Mouse (Mus musculus) thymus, postnatal 14 days (tissue): ENCODE measurements around the gene Abi3.

Experiments
- DNase-seq: peaks from one replicate; pipeline ENCODE4 v3.0.0; 2021

The Abi3 gene

DNA sequence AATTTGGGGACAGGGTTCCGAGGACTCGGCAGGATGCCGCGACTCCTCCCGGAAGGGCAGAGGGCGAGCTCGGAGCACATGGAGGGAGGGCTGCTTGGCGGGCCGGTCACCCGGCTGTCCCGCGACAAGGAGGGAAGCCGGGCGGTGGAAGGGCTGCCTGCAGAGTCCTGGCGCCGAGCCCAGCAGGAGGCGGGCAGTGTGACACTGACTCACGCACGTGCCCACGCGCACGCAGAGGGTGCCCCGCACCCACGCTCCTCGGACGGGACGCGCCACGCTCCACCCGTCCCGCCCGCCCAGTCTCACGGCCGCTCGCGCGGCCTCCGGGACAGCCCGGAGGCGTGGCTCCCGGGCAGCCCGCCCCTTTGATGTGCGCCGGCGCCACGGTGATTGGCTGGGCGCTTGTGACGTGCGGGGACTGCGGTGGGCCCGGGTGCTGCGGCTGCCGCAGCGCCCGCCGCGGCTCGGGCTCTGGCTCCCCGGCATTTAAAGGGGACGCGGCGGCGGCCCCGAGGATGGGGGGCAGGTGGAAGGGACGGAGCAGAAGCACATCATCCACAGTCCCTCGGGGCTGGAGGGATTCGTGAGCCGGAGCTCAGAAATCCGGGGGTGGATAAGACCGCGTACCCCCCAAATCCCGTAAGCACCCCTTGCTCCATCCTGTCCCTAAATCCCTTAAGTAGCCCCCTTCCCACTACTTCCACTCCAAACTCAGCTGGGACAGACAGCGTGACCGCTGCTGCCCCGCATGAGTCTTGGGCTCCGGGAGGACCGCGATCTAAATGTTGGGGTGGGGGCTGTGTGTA is 18.0 kb downstream of the Abi3 start, which contains the start of gene Phospho1:
Phospho1 (plus strand) TSS at position 429 of the 806 bp plus-strand sequence.
- peak; percentile 93 for DNase-seq

DNA sequence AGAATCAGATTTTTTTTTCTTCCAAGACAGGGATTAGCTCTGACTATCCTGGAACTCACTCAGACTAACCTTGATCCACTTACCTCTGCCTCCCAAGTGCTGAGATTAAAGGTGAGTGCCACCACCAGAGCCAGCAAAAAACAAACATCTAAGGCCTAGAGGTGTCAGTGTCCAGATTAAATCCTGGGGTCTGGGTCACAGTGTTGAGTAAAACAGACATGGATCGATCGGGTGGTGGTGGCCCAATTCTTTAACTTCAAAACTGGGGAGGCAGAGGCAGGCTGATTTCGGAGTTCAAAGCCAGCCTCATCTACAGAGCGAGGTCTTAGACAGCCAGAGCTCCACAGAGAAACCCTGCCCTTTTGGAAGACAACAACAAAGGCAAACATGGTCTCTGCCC is 19.8 kb downstream of the Abi3 start:
- DNase-seq, result no peak

DNA sequence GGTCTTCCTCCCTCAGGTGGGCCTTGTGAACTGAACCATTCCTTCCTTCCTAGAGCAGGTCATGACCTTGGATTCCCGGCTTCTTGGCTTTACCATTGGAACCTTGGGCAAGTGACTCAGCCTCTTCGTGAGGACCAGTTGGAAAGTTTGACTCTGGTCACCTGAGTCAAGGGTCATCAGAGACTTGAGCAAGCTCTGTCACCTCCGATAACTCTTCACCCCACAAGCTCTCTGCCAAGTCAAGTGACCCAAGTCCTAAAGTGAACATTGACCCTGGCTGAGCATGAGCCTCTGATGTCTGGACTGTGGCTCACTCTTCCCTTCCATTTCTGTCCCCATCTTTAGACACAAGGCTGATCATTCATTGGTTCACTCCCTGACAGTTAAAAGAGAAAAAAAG is 20.8 kb downstream of the Abi3 start:
- no peak for DNase-seq

DNA sequence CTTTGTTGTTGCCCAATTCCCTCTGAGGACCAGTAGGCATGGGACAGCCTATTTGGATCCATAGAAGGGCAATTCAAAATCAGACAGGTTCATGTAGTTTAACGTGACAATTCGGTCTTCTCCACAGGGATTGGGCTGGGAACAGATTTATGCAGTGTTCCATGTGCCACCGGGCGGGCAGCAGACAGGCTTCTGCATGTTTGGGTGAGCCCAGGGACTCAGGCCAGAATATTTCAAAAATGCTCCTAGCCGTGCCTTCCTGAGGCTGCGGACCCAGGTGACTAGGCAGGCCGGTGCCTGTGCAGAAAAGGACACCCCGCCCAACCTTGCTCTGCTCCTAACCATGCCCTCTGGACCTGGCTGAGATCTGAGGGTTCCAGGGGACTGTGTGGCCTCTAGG is 23.1 kb downstream of the Abi3 start:
- DNase-seq, result no peak

DNA sequence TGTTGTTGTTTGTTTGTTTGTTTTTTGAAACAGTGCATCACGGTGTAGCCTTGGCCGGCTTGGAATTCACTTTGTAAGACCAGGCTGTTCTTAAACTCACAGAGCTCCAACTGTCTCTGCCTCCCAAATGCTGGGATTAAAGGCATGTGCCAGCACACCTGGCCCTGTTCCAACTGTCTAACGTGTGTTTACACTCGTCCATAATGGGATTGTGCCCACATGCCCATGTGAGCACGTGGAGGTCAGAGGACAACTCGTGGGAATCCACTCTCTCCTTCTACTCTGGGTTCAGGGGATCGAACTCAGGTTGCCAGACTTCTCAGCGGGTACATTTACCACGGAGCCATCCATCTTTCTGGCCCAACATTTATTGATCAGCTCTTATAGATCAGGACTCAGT is 26.9 kb downstream of the Abi3 start:
- DNase-seq, result no peak

DNA sequence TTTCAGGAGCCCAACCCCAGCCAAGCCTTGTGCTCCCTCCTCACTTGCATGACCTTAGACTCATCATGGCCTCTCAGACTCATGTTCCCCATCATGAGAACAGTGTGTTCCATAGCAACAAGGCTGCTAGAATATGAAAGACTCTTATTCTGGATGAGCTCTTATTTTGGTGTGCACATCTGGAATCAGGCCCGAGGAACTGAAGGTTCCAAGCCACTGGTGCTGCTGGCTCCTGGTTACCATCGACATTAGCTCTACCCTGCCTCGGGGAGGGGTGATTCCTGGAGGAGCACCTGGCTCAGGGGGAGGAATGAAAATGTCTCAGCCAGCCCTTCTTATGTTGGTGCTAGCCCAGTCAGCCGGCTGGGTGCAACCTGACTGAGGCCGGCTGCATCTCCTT is 27.4 kb downstream of the Abi3 start:
- DNase-seq, result no peak

DNA sequence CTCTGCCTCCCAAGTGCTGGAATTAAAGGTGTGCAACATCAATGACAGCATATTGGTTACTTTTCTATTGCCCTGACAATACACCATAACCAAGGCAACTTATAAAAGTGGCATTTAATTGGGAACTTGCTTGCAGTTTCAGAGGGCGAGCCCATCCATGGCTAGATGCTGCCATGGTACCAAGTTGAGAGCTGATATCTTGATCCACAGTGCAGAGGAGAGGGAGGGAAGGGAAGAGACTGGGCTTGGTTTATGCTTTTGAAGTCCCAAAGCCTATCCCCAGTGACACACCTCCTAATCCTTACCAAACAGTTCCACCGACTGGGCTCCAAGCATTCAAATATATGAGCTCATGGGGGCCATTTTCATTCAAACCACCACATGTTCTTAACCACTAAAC is 28.2 kb downstream of the Abi3 start:
- no peak for DNase-seq

DNA sequence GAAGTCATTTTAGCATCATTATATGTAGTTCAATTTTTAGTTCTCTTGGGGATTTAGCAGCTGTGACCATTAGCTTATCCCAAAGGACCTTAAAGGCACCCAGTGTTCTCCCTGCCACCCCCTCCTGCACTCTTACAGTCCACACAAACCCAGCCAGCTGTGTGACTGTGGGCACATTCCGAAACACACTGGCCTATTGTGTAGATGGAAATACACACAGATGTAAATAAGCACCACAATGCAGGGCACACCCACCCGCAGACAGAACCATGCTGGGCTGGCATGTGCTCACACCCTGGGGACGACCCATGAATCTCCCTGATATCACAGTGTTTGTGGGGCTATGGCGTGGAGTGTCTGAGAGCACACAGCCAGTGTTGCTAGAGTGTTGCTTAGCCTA is 30.1 kb downstream of the Abi3 start:
- DNase-seq, result no peak

DNA sequence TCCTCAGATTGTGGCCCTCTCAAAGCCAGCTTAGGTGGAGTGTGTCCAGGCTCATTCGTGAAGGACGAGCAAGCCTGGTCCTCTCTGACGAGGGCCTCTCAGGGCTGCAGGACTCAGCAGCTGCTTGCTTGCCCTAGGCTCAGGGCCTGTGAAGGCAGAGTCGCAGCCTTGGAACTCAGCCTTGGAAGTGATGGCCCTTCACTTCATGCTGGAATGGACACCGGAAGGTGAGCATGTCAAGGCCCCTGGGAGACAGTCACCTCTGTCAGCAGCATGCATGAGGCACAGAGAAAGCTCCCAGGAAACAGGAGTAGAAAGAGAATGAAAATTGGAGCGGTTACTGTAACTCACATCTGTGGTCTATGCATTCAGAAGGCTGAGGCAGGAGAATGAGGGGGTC is 30.5 kb downstream of the Abi3 start:
- no peak for DNase-seq

DNA sequence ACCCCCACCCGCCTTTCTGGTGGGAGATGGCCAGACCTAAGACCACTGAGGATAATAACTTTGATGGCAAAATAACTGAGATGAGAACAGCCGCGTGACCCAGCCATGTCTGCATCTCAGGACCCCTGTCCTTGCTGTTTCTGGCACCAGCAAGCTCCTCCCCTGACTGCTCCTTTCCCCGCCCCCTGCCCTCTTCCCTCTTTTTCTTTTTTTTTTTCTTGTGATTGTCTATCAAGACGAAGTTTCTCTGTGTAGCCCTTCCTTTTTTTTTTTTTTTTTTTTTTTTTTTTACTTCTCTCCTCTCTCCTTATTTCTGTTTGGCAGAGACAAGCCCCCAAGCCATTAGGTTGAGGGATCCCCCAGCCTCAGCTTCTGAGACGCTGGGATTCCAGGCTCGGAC is 31.4 kb downstream of the Abi3 start:
- DNase-seq, result no peak

DNA sequence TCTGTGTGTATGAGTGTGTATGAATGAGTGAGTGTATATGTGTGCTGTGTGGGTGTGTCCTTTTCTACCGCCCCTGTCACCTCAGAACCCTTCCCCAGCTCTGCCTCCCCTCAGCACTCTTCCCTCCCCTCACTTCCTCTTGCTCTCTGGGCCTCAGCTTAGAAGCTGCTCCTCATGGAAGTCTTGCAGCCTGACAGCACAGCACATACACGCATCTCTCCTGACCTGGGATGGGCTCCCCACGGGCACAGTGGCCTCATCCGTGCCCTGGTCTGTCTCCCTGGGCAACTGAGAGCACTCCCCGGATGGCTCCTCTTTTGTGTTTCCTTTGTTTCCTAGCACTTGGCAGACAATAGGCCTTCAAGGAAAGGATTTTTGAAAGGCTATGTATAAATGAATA is 32.7 kb downstream of the Abi3 start:
- no peak for DNase-seq

DNA sequence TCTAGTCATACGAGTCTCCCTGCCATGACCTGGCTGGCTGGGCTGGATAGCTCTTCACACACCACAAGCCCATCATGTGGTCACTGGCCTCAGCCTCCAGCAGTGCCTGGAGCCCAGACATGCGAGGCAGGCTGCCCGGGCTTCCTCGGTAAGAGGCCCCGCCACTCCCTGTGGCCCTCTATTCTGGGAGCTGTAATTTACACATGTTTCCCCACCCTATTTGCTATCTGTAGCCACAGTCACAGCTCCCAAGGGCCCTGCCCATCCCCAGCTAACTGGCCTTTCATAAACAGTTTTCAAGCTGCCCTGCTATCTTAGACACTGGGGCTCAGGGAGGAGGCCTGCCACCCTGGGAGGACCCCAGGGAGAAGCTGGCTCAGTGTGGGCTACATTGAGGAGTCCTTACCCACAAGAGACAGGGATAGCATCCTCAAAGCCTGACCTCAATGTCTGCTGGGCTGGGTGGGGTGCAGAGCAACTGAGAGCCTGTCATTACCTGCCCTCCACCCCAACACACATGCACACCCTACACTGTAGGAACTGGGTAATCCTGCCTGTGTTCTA is 33.7 kb downstream of the Abi3 start:
- DNase-seq, result no peak

DNA sequence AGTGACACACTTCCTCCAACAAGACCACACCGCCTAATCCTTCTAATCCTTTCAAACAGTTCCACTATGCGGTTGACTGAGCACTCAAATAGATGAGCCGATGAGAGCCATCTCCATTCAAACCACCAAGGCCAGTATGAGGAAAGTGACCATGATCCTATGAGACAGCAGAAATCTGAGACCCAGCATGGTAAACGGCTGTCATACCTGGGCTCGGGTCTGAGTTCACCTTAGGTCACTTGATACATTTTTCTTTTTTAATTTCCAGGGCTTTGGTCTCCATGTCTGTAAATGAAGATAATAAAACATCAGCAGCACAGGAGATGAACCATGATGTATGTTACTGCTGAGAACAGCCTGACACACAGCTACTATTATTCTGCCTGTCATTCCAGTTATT is 34.4 kb downstream of the Abi3 start:
- DNase-seq, result no peak

DNA sequence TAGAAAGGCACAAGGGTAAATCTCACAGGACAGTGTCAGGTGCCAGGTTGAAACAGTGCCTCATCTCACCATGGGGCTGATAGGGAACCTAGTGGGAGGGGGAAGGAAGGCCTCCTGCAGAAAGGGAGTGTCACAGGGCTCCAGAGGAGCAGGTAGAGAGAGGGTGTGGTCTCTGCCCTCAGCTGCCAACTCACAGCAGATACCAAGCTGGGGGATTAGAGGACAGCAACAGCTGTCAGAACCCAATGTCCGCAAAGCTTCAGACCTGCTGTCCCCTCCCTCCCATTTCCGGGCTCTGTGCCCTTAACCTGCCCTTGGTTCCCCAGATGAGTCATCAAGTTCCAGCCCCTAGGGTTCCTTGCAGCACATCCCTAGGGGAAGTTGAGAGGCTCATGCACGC is 36.7 kb downstream of the Abi3 start:
- peak; percentile 6 for DNase-seq

DNA sequence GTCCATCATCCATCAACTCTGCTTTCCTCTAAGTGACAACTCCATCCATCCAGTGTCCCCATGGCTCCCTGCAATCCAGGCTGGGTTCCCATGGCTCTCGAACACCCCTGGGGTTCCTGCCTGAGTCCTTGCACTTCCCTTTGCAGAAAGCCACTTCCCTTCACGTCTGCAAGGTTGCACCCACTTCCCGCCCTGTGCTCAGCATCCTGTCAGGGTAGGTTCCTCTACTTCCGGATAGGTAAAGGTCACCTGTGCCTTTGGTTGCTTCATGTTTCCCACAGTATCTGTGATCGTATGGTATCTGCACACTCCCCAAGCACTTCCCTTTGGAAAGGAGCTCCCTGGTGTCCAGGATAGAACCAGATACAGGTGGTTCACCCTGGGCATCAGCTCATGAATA is 37.3 kb downstream of the Abi3 start:
- DNase-seq, result peak; percentile 58

DNA sequence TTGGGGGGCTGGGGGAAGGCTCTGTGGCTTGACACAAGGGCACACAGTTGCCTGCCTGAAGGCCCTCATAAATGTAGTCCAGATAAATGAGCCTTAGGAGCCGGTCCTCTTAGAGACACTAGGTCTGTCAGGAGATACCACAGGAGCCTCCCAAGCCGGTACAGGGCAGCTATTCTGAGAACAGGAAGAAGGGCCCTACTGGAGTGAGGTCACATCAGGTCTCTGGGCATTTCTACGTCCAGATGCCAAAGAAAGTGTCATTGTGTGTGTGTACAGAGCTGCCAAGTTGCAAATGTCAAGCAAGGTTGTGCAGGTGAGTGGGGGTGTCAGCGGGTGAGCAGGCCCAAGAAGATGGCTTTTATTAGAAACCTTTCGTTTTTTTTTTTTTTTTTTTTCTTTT is 46.7 kb downstream of the Abi3 start:
- DNase-seq, result no peak

DNA sequence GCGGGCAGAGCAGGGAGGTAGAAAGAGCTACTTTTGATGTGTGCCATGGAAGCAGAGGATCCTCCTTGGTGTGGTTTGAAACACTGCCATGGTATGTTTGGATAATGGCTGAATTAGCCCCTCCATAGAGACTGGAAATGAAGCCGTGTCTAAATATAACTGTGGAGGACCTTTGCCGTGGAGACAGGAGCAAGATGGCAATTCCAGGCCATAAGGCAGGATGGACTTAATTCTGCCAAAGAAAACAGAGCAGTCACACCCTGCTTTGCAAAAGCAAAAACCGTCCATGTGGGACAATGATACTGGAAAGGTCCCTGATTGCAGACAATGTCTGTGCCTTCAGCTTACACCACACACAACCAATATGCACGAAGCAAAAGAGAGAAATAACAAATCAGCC is 48.1 kb downstream of the Abi3 start:
- no peak for DNase-seq

DNA sequence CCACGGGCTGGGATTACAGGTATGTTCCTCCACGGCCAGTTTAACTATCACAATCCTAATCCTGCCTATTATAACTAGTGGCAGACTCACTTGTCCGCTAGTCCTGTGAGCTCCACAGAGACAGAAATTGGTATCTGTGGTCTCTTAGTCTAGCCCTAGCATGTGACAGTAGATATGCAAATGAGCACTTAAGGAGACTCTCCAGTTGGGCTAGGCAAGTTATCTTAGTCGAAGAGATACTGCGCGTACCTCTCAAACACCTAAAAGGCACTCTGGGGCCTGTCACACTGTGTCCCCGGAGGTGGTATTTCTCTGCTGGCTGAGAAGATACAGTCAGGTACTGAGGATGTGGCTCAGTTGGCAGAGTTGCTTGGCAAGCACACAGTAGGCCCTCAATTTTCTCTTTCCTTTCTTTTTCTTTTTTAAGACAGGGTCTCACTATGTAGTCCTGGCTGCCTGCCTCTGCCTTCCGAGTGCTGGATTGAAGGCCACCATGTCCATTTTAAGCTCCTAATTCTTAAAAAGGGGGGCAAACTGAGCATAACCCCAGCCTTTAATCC is 49.2 kb downstream of the Abi3 start:
- DNase-seq, result no peak

DNA sequence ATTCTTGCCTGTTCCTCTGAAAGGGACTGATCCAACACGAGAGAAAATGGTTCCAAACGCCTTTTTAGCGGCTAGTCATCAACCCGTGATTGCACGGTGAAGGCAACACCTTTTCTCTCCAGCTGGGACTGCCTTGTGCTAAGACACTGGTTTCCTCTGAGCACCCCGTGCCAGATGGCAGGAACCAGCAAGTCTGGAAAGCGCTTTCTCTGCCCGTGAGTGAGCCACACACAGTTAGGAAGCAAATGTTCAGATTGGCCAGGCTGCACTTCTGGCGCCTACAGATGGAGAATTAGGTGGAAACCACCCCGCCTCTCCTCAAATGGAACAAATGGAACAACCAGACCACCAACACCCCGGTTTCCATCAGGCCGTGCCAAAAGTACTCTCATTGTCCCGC is 50.5 kb downstream of the Abi3 start:
- DNase-seq, result no peak

DNA sequence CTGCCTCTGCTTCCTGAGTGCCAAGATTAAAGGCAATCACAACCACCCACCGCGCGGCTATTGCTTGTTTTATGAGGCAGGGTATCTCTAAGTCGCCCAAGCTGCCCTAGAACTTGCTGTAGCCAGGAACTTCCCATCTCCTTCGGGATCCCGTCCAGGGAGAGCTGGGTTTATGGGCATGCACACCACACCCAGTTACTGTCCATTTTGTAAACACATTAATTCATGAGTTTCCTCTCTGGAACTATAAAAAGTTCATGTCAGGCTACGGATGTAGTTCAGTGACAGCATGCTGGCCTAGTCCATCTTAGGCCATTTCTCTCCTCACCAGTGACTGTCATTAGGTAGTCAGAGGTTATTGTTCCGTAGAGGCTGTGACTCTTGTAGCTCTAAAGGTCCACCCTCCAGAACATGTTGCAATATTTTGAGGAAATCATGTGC is 52.8 kb downstream of the Abi3 start:
- DNase-seq, result no peak

DNA sequence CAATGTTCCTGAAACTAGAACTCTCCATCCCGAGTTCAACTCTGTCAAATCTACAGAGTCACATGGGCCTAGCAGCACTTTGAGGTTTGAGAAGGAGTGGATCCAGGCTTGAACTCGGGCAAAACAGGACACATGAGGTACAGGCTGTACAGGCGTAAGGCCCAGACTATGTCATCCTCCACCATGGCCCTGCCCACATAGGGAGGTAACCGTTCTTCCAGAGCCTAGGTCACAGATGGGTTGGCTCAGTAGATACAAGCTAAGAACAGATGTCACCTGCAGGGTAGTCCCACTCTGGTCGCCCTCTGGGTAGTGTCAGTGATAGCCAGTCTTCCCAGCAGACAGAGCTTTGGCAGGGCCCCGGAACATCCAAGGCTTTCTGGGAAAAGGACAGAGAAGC is 55.8 kb downstream of the Abi3 start:
- DNase-seq, result no peak

DNA sequence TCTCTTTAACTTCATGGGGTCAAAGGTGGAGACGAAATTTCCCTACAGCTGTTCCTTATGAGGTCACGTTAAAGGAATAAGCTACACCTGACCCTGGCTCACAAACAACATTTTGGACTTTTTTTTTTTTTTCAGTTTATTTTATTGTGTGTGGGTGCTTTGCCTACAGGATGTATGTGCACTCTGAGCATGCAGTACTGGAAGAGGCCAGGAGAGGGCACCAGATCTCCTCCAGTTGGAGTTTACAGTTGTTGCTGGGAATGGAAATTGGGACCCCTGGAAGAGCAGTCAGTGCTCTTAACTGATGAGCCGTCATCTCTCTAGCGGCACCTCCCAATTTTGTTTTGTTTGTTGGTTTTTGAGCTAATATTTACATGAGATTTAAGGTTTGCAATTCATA is 56.6 kb downstream of the Abi3 start:
- no peak for DNase-seq

DNA sequence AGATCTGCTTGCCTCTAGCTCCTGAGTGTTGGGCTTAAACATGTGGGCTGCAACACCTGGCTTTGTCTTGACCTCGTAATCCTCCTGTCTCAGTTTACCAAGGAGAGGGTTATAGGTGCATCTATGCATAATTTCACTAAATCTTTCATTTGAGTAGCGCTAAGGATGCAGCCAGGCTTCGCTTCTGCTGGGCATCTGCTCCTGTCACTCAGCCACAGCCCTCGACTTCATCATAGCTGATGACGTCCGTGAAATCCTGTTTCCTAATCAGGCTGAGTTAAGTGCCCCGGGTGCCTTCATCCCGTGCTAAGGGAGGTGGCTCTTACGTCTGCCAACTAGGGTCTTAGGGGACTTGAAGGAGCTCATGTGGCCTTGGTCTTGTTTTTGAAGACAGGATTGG is 58.3 kb downstream of the Abi3 start:
- DNase-seq, result no peak

DNA sequence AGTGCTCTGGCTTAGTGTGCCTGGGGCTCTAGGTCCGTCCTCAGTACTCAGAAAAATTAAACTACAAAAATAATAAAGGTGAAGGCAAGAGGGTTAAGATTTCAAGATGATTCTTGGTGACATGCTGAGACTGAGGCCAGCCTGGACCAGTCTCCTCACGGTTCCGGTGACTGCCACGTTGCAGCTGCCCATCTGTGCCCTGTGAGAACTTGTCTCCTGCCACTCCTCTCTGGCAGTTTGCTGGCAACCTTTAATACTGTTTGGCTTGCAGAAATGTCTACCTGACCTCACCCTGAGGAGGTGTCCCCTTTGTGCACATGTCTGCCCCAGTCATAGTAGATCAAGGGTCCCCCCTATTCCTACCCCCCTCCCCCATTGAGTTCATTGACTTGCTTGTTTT is 58.8 kb downstream of the Abi3 start:
- DNase-seq, result no peak

DNA sequence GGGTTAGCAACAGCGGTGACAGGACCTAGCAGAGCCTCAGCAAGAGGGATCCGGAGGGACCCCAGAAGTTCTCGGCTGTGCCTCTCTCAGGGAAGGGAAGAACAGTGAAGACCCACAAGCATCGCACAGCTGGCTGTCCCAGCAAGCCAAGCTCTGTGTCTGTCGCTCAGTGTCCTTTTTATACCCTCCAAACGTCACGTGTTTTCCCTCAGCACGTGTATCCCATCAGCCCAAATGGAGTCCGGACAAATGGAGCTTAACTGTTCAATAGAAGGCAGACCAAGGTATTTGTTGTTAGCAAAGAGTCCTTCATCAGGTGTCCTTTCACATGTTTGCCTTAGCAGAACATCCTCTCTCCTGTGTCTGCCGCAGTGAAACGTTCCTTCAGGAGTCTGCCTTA is 60.7 kb downstream of the Abi3 start:
- DNase-seq, result no peak
